Mouse (Mus musculus): ENCODE measurements around the gene Cpne9. TPM values are rescaled to one million over a fixed set of nuclear protein-coding genes. Genes with fewer than 3 reads are reported as not detected.

The Cpne9 gene
- polyA plus RNA-seq (2017; shearing (Covaris generic)), result not detected

DNA sequence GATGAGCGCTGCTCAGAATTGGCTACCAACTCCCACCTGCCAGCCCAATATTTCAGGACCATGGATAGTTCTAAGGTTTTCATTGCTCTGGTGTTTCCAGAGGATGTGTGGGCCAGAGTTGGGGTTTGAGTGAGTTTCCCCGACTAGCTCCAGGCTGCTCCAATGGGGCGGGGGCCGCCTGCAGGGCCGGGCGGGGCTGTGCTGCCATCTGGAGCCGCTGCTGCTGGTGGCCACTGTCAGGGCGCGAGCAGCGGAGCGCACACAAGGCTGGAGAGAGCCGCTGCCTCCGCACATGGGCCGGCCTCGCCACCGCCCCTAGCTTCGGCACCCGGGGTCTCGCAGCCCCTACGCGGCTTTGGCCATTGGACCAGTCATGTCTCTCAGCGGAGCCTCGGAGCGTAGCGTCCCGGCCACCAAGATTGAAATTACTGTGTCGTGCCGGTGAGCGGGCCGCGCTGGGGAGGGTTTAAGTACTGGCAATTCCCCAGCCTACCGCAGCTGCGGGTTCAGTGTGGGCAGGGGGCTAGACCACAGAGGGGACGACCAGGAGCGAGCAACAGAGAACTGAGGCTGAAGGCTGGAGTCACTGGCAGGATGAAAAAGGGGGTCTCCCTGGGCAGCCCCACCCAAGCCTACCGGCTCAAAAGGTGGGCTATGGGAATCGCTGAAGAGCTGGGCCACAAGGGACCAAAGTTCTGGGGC lies at the start of gene Cpne9:
Cpne9 (plus strand) TSS at position 207 of the 702 bp plus-strand sequence.

DNA sequence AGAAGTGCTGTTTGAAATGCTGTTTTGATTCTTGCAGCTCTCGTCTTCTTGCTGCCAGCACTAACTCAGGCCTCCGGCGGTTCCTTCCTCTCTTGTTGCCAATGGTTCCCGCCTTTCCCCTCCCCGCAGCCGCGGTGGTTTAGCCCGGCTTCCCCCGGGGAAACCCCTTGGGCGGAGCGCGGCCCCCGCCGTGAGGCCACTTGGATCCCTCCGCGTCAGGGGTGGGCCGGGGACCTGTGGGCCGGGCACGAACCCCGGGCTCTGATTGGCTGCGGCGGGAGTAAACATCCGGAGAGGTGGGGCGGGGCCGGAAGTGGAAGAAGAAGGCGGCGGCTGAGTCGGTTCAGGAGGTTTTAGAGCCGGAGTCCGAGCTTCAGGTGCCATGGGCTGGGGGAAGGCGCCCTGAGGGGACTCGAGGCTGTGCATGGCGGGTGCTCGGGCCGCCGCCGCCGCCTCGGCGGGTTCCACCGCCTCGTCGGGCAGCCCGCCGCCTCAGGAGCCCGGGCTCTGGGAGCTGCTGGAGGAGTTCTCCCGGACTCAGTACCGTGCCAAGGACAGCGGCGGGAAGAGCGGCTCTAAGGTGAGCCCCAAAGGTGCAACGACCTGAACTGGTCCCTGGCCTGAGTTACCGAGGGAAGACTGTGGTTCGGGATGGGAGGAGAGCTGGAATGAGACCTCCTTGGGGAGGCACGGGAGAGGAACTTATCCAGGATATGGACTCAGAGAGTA lies 44.4 kb upstream of the Cpne9 start, which contains the start of gene Mtmr14:
Mtmr14 (plus strand) TSS at position 302 of the 729 bp plus-strand sequence.

DNA sequence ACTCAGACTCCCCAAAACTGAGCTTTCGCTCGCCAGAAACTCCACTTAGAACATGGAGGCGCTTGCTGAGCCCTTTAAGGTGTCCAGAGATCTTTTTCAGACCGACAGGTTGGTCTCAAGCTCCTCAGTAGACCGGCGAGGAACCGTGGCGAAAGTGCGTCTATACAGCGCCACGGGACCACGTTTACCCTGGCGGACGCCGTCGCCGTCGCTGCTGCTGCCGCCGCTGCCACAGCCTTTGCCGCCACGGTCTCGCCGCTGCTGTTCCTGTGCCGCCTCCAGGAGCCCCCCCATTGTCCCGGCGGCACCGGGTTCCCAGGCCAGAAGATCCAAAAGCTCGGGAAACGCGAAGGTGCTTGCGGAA lies 24.9 kb downstream of the Cpne9 start, which contains the start of gene Brpf1:
Brpf1 (plus strand) TSS at position 152 of the 364 bp plus-strand sequence.

DNA sequence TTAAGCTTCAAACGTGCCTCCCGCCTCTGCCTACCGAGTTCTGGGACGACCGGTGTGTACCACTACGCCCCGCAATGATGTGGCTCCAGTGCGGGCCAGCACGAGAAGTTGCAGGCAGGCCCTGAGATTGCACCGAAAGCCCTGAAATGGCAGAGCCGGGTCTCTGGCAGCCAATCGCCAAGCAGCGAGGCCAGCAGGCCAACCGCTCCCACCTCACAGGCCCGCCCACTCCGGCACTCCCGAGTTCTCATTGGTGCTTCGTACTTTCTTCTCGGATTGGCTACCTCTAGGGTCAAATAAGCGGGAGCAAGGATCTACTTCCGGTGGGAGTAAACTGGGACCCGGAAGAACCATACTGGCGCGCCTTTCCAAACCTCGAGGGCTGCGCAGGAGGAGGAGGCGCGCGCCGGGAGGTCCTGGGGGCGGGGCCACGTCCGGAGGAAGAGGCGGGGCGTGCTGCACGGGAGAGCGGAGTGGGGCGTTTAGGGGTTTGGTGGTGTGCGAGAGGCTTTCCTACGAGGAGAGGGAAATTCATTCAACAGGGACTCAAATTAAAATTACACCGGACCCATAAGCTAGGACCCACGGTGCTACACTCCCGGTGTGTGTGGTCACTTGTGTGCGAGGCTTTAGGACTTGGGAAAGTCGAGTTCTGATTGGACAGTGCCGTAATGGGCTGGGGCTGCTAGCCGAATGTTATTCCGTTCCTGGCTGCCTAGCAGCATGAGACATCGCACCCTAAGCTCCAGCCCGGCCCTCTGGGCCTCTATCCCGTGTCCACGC lies 44.6 kb downstream of the Cpne9 start, which contains the start of gene Ogg1:
Ogg1 (plus strand) TSS at position 440 of the 783 bp plus-strand sequence.

DNA sequence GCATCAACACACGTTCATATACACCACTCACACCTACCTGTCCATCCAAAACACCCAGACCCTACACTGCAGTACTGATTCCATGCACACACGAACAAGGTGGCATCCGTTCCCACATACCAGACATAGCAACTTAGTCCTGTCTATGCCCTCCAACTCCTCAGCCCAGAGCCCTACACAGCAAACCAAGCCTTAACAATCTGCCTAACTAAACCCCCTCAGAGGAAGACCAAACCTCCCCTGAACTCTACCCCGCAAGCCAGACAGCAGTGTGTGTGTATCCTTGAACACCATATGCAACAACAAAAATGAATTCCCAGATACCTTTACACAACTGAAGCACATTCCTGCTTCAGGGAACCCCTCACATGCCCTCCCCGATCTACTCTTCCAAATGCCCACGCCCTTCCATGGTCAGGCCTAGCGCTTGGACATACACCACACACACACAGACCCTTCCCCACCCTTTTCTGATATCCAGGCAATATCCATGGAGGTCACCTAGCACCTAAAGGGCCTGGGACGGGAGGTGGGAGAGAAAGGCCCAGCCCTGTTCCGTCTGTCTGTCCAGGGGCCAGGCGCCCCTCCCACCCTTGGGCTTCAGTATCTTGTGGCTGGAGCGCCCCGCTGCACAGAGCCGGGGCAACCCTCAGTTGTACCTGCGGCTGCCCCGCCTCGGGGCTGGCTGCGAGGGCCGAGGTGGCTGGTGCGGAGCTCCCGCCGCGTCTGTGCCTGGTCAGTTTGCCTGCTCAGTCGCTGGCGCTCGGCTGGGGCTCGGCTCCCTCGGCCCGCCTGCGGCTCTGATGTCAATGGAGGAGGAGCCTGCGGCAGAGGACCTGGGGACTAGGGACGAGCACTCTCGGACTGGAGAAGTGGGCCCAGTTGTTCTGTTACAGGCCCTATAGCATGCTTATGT lies 61.3 kb downstream of the Cpne9 start, which contains the start of gene Camk1:
Camk1 (minus strand) TSS at position 808 of the 916 bp plus-strand sequence.

Other genes starting within 250 kb of the Cpne9 start
- 42.7 TPM for gene Thumpd3, start 236.1 kb upstream of the Cpne9 start, polyA plus RNA-seq (2017; shearing (Covaris generic))
- gene Setd5, start 204.9 kb upstream of the Cpne9 start, polyA plus RNA-seq (2017; shearing (Covaris generic)), result 54.1 TPM
- 0.62 TPM for gene Lhfpl4, start 86.9 kb upstream of the Cpne9 start, polyA plus RNA-seq (2017; shearing (Covaris generic))
- 50.4 TPM for gene Mtmr14, start 44.5 kb upstream of the Cpne9 start, polyA plus RNA-seq (2017; shearing (Covaris generic))
- gene Brpf1, start 24.8 kb downstream of the Cpne9 start, polyA plus RNA-seq (2017; shearing (Covaris generic)), result 50.9 TPM
- gene Ogg1, start 44.7 kb downstream of the Cpne9 start, polyA plus RNA-seq (2017; shearing (Covaris generic)), result 4.6 TPM
- 0.47 TPM for gene Camk1, start 61.7 kb downstream of the Cpne9 start, polyA plus RNA-seq (2017; shearing (Covaris generic))
- 28.9 TPM for gene Tada3, start 95.6 kb downstream of the Cpne9 start, polyA plus RNA-seq (2017; shearing (Covaris generic))
- gene Arpc4, start 95.8 kb downstream of the Cpne9 start, polyA plus RNA-seq (2017; shearing (Covaris generic)), result 335 TPM
- 12.0 TPM for gene Ttll3, start 107.0 kb downstream of the Cpne9 start, polyA plus RNA-seq (2017; shearing (Covaris generic))
- gene Rpusd3, start 137.0 kb downstream of the Cpne9 start, polyA plus RNA-seq (2017; shearing (Covaris generic)), result 11.5 TPM
- gene Cidec, start 153.5 kb downstream of the Cpne9 start, polyA plus RNA-seq (2017; shearing (Covaris generic)), result not detected
- gene Jagn1, start 160.3 kb downstream of the Cpne9 start, polyA plus RNA-seq (2017; shearing (Covaris generic)), result 18.1 TPM
- gene Il17re, start 176.2 kb downstream of the Cpne9 start, polyA plus RNA-seq (2017; shearing (Covaris generic)), result 0.22 TPM
- not detected for gene Il17rc, start 189.1 kb downstream of the Cpne9 start, polyA plus RNA-seq (2017; shearing (Covaris generic))
- gene Creld1, start 201.0 kb downstream of the Cpne9 start, polyA plus RNA-seq (2017; shearing (Covaris generic)), result 5.5 TPM
- gene Prrt3, start 219.6 kb downstream of the Cpne9 start, polyA plus RNA-seq (2017; shearing (Covaris generic)), result 0.19 TPM
- gene Emc3, start 249.3 kb downstream of the Cpne9 start, polyA plus RNA-seq (2017; shearing (Covaris generic)), result 84.2 TPM
- gene Fancd2, start 249.4 kb downstream of the Cpne9 start, polyA plus RNA-seq (2017; shearing (Covaris generic)), result 1.5 TPM